ENCODE assay signal across 24 mouse cellular contexts in genomic region chr14:61735541-61735940, GRCm38 (mm10).
DNase-seq lines count a peak whose midpoint lies in the region; ATAC-seq lines count a peak whose summit lies in the region.
"Had no signal": no experiment of that assay in that cellular context is flagged by ENCODE, and none has a peak within 500 bp of the region (broad histone marks: within the 10 kb centered on the region; RNA-seq: fewer than 3 reads in every experiment).

No protein-coding gene starts in this region.

- no peak overlapping the region for H3K9ac ChIP-seq in kidney, embryonic 15.5 days
- no peak overlapping the region for H3K9ac ChIP-seq in kidney, embryonic 14.5 days (ENCODE audit: low read depth, low read length)
- H3K9ac ChIP-seq: embryonic facial prominence, embryonic 15.5 days; hindbrain, embryonic 13.5 days; neural tube, embryonic 15.5 days; stomach, embryonic 15.5 days had no signal

- intact Hi-C loops in heart, postnatal 36 days (cut with DNase I), result loop anchor here (5.0 kb wide), 2 partner anchors 48 to 83 kb away; no protein-coding TSS in a partner anchor

- 65% methylated on average over 6 of the region's 6 CpGs for WGBS in kidney, embryonic 15.5 days
- WGBS in kidney, embryonic 14.5 days, result 72% methylated on average over 6 of the region's 6 CpGs
- WGBS in limb, embryonic 10.5 days, result 78% methylated on average over 6 of the region's 6 CpGs

- H3K4me2 ChIP-seq in kidney, embryonic 15.5 days, result no peak overlapping the region
- no peak overlapping the region for H3K4me2 ChIP-seq in kidney, embryonic 14.5 days (replicated peaks; ENCODE audit: low read depth, low read length)
- H3K4me2 ChIP-seq: embryonic facial prominence, embryonic 15.5 days; heart, embryonic 11.5 days; hindbrain, embryonic 13.5 days; neural tube, embryonic 15.5 days; stomach, embryonic 15.5 days had no signal

- ATAC-seq in kidney, embryonic 15.5 days (replicated peaks; ENCODE audit: low FRiP score), result no peak
- ATAC-seq in kidney, embryonic 14.5 days (ENCODE audit: low FRiP score, low TSS enrichment), result no peak
- no peak for ATAC-seq in megakaryocyte progenitor cell, adult 5-6 weeks (replicated peaks; ENCODE audit: poor library complexity)
- ATAC-seq: intestine, embryonic 16.5 days; midbrain, embryonic 16.5 days had no signal

- peak overlapping the region; percentile 54 for H3K27ac ChIP-seq in kidney, embryonic 15.5 days
- no peak overlapping the region for H3K27ac ChIP-seq in kidney, embryonic 14.5 days (ENCODE audit: low read depth, low read length)
- H3K27ac ChIP-seq in limb, embryonic 10.5 days, result peak overlapping the region; percentile 85
- H3K27ac ChIP-seq: hindbrain, embryonic 13.5 days; kidney, postnatal 0 days; neural tube, embryonic 15.5 days; stomach, embryonic 15.5 days had no signal

- peaks cover 18% of the 10 kb centered on the region for H3K4me1 ChIP-seq in kidney, embryonic 15.5 days
- 0 out of 2 replicates have a peak, but pooled peaks cover 10% of the 10 kb centered on the region for H3K4me1 ChIP-seq in kidney, embryonic 14.5 days (ENCODE audit: control insufficient read depth, insufficient read depth, low read length)
- H3K4me1 ChIP-seq in limb, embryonic 10.5 days, result peaks cover 38% of the 10 kb centered on the region
- H3K4me1 ChIP-seq: embryonic facial prominence, embryonic 15.5 days; hindbrain, embryonic 13.5 days; stomach, embryonic 15.5 days had no signal

- no peaks in the 10 kb centered on the region for H3K9me3 ChIP-seq in kidney, embryonic 15.5 days (replicated peaks)
- H3K9me3 ChIP-seq in kidney, embryonic 14.5 days (ENCODE audit: control insufficient read depth, low read length), result no peaks in the 10 kb centered on the region
- H3K9me3 ChIP-seq in limb, embryonic 10.5 days (replicated peaks), result no peaks in the 10 kb centered on the region
- H3K9me3 ChIP-seq: embryonic facial prominence, embryonic 15.5 days; hindbrain, embryonic 13.5 days; neural tube, embryonic 15.5 days; stomach, embryonic 15.5 days had no signal

- no peak overlapping the region for H3K4me3 ChIP-seq in kidney, embryonic 15.5 days (replicated peaks)
- H3K4me3 ChIP-seq in kidney, embryonic 14.5 days (ENCODE audit: low read length), result no peak overlapping the region
- no peak overlapping the region for H3K4me3 ChIP-seq in limb, embryonic 10.5 days
- H3K4me3 ChIP-seq: embryonic facial prominence, embryonic 15.5 days; hindbrain, embryonic 13.5 days; neural tube, embryonic 15.5 days; stomach, embryonic 15.5 days had no signal

- H3K36me3 ChIP-seq in kidney, embryonic 15.5 days, result no peaks in the 10 kb centered on the region
- H3K36me3 ChIP-seq in kidney, embryonic 14.5 days (ENCODE audit: control insufficient read depth, insufficient read depth, low read length), result no peaks in the 10 kb centered on the region
- H3K36me3 ChIP-seq in limb, embryonic 10.5 days, result no peaks in the 10 kb centered on the region
- H3K36me3 ChIP-seq: embryonic facial prominence, embryonic 15.5 days; hindbrain, embryonic 13.5 days; neural tube, embryonic 15.5 days; stomach, embryonic 15.5 days had no signal

- peak; percentile 87 for DNase-seq in heart, adult 11 months
- DNase-seq in heart, postnatal 36 days, result no peak
- DNase-seq in ES-CJ7 (ENCODE audit: low read depth, low spot score), result peak; percentile 41
- no peak for DNase-seq in limb, embryonic 10.5 days (ENCODE audit: low spot score)
- DNase-seq in gastrocnemius, adult 8-10 months (ENCODE audit: low spot score in 2 of 2), result no peak
- DNase-seq: adrenal gland, adult 8-10 months; cerebellum, postnatal 14 days; gastrocnemius, postnatal 10 days; liver; lung, adult 18-20 months; lung, postnatal 36 days; thymus, adult 18-20 months; thymus, postnatal 4 days had no signal

- no peaks in the 10 kb centered on the region for H3K27me3 ChIP-seq in kidney, embryonic 15.5 days
- no peaks in the 10 kb centered on the region for H3K27me3 ChIP-seq in kidney, embryonic 14.5 days (ENCODE audit: control insufficient read depth, insufficient read depth, low read length)
- H3K27me3 ChIP-seq in limb, embryonic 10.5 days (ENCODE audit: low read depth, poor library complexity, severe bottlenecking), result no peaks in the 10 kb centered on the region
- H3K27me3 ChIP-seq: embryonic facial prominence, embryonic 15.5 days; hindbrain, embryonic 13.5 days; neural tube, embryonic 15.5 days; stomach, embryonic 15.5 days had no signal

Comparison
In these comparisons a context has a peak if more than half of its experiments do, and no peak if none do; other contexts are left out.
1. DNase-seq: peak in heart, adult 11 months (single experiment) and ES-CJ7 (single experiment); none in heart, postnatal 36 days (0 of 2), limb, embryonic 10.5 days (single experiment) and gastrocnemius, adult 8-10 months (0 of 2).